Mouse (Mus musculus) midbrain, embryonic 10.5 days (tissue): ENCODE results near the gene Gsap. TPM values are rescaled to one million over a fixed set of nuclear protein-coding genes. Genes with fewer than 3 reads are reported as not detected.

Experiments used
- polyA plus RNA-seq: library from polyadenylated mRNA; unstranded; fragments of >200 nt; fragmentation: Nextera tagmentation; extraction: Ambion mirVana; gene quantifications from 2 replicates; pipeline ENCODE4 v1.2.1, GENCODE M21; 2016

Gsap gene
- polyA plus RNA-seq, 1 experiment from 2014 or later = 1.6 TPM

Other genes starting within 250 kb of the Gsap start
- 4.8 and 5.3 TPM in 2 replicates for gene Rsbn1l, start 229.9 kb upstream of the Gsap start, polyA plus RNA-seq
- 22.6 and 25.1 TPM in 2 replicates for gene Ptpn12, start 130.3 kb upstream of the Gsap start, polyA plus RNA-seq
- 2.0 and 2.3 TPM in 2 replicates for gene Fgl2, start 186.4 kb downstream of the Gsap start, polyA plus RNA-seq
- 0.12 TPM in 1 of 2 replicates, not detected in the other for gene Ccdc146, start 238.4 kb downstream of the Gsap start, polyA plus RNA-seq
- gene Fam185a, start 238.7 kb downstream of the Gsap start, polyA plus RNA-seq = 4.9 and 5.8 TPM in 2 replicates